Mouse (Mus musculus) intestine, postnatal 0 days (tissue): ENCODE measurements around the gene Iglon5. TPM values are rescaled to one million over a fixed set of nuclear protein-coding genes. Genes with fewer than 3 reads are reported as not detected.
A peak's percentile ranks its signal among the peaks of the same experiment; 100 is the strongest.

Experiments
- ATAC-seq: fragments of 200-750 bp; cut with Nextera tagmentation; 2 replicates; pipeline ENCODE4 v1.8.0; 2017; ENCODE audit warnings: mild to moderate bottlenecking, moderate TSS enrichment, moderate library complexity
- H3K27ac ChIP-seq: fragments of 300-500 bp; sonication (generic); 2 replicates; pipeline ENCODE4 v1.5.1; 2014; ENCODE audit warnings: mild to moderate bottlenecking, low read depth, low read length, moderate library complexity
- H3K27me3 ChIP-seq: fragments of 300-500 bp; sonication (generic); replicated peaks from 2 replicates; pipeline ENCODE4 v1.6.1; 2014; ENCODE audit warnings: low read length, mixed read lengths; ENCODE audit not compliant: control insufficient read depth, insufficient read depth
- H3K36me3 ChIP-seq: fragments of 300-500 bp; sonication (generic); 2 replicates; pipeline ENCODE4 v1.6.1; 2014; ENCODE audit warnings: mild to moderate bottlenecking, moderate library complexity; ENCODE audit not compliant: control insufficient read depth, insufficient read depth
- H3K4me1 ChIP-seq: fragments of 300-500 bp; sonication (generic); replicated peaks from 2 replicates; pipeline ENCODE4 v1.6.1; 2014; ENCODE audit warnings: antibody characterized with exemption, low read length, mixed read lengths; ENCODE audit not compliant: control insufficient read depth, insufficient read depth
- H3K4me2 ChIP-seq: fragments of 300-500 bp; sonication (generic); replicated peaks from 2 replicates; pipeline ENCODE4 v1.6.1; 2014; ENCODE audit warnings: low read depth, mild to moderate bottlenecking, moderate library complexity
- H3K4me3 ChIP-seq: fragments of 300-500 bp; sonication (generic); 2 replicates; pipeline ENCODE4 v1.5.1; 2014; ENCODE audit warnings: low read depth, low read length
- H3K9ac ChIP-seq: fragments of 300-500 bp; sonication (generic); 2 replicates; pipeline ENCODE4 v1.6.1; 2014; ENCODE audit warnings: mild to moderate bottlenecking, low read depth, low read length
- H3K9me3 ChIP-seq: fragments of 300-500 bp; sonication (generic); 2 replicates; pipeline ENCODE4 v1.6.1; 2016; ENCODE audit warnings: mixed run types; ENCODE audit not compliant: control insufficient read depth
- CTCF ChIP-seq: sonication (generic); IDR thresholded peaks from 2 replicates; pipeline ENCODE4 v1.5.1; 2016; ENCODE audit warnings: low read depth, mild to moderate bottlenecking, control low read depth, antibody characterized with exemption, moderate library complexity
- WGBS: fragments of 180-500 bp; shearing (Covaris S2); extraction: QIAGEN DNeasy Blood & Tissue Kit; methylation state at CpG from one replicate; pipeline ENCODE4 v1.1.7; 2014; 5-methylcytosine and 5-hydroxymethylcytosine counted together
- polyA plus RNA-seq: library from polyadenylated mRNA; unstranded; fragments of >200 nt; fragmentation: Nextera tagmentation; extraction: Ambion mirVana; gene quantifications from 2 replicates; pipeline ENCODE4 v1.2.1, GENCODE M21; 2015

Iglon5 gene
- 0.20 TPM in 2 replicates for polyA plus RNA-seq

GRCm38 (mm10) chr7:43489631-43490125 lies at the start of gene Iglon5:
Gene Iglon5, minus strand, starts transcription at chr7:43490075.
- 0 out of 2 replicates have a peak, but pooled peaks cover 12% of the 10 kb centered on the region for H3K27me3 ChIP-seq
- ATAC-seq = no peak
- WGBS = 4% methylated on average over 19 of the region's 41 CpGs
- no peak within 1 kb of the TSS for H3K27ac ChIP-seq
- peak within 1 kb of the TSS; percentile 33 for H3K4me3 ChIP-seq
- no peak within 1 kb of the TSS for H3K9ac ChIP-seq
- TF ChIP-seq CTCF = no peak
- no peaks in the 10 kb centered on the region for H3K9me3 ChIP-seq
- peak within 1 kb of the TSS; percentile 55 for H3K4me2 ChIP-seq
- H3K4me1 ChIP-seq = no peaks in the 10 kb centered on the region
- no peaks in the 10 kb centered on the region for H3K36me3 ChIP-seq

GRCm38 (mm10) chr7:43538524-43538923 lies 48.6 kb upstream of the Iglon5 start:
- H3K4me1 ChIP-seq = no peaks in the 10 kb centered on the region
- no peak overlapping the region for H3K9ac ChIP-seq
- H3K27ac ChIP-seq = no peak overlapping the region
- H3K4me2 ChIP-seq = no peak overlapping the region
- H3K4me3 ChIP-seq = no peak overlapping the region
- H3K36me3 ChIP-seq = no peaks in the 10 kb centered on the region
- 64% methylated on average over 4 of the region's 4 CpGs for WGBS
- TF ChIP-seq CTCF = no peak
- ATAC-seq = no peak
- no peaks in the 10 kb centered on the region for H3K27me3 ChIP-seq
- no peaks in the 10 kb centered on the region for H3K9me3 ChIP-seq

GRCm38 (mm10) chr7:43532936-43533505 lies 43.1 kb upstream of the Iglon5 start:
- no peak for TF ChIP-seq CTCF
- Histone ChIP-seq H3K36me3 (no peaks in the 10 kb centered on the region), H3K9me3 (no peaks in the 10 kb centered on the region), H3K27ac (no peak overlapping the region), H3K4me2 (no peak overlapping the region), H3K4me1 (no peaks in the 10 kb centered on the region), H3K4me3 (no peak overlapping the region), H3K9ac (no peak overlapping the region), H3K27me3 (no peaks in the 10 kb centered on the region)
- WGBS = 81% methylated on average over 9 of the region's 9 CpGs
- no peak for ATAC-seq

DNA sequence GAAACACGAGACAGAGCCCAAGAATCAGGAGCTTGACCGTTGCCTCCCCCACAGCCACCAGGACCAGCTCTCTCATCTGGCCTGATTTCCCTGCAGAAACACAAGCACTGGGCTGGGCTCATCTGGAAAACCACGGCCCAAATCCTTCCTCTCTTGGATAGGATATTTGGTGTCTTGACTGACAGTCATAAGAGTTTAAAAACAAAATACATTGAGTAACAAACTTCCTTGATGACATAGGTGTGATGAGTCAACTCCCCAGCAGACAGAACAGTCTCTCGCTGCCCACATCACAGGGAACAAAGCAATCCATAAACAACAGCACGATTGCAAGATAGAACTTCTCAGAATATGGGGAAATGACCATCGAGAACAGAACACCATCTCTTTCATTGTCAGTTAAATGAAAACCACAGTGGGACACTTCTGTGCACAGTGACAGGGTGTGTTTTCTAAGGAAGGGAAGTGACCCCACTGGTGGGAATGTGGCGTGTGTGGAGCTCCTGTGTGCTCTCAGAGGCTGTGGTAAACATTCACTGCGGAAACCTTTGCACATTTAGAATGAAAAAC lies 40.4 kb upstream of the Iglon5 start:
- no peak for ATAC-seq
- WGBS = 67% methylated on average over 8 of the region's 8 CpGs
- H3K4me1 ChIP-seq = no peaks in the 10 kb centered on the region
- TF ChIP-seq CTCF = no peak
- H3K9me3 ChIP-seq = no peaks in the 10 kb centered on the region
- no peak overlapping the region for H3K27ac ChIP-seq
- H3K4me3 ChIP-seq = no peak overlapping the region
- no peaks in the 10 kb centered on the region for H3K27me3 ChIP-seq
- no peaks in the 10 kb centered on the region for H3K36me3 ChIP-seq
- no peak overlapping the region for H3K4me2 ChIP-seq
- H3K9ac ChIP-seq = no peak overlapping the region

- peak; percentile 30 for TF ChIP-seq CTCF
- 59% methylated on average over 3 of the region's 3 CpGs for WGBS
- Histone ChIP-seq H3K27me3 (no peaks in the 10 kb centered on the region), H3K9me3 (no peaks in the 10 kb centered on the region), H3K9ac (no peak overlapping the region), H3K27ac (no peak overlapping the region), H3K4me3 (no peak overlapping the region), H3K4me2 (no peak overlapping the region), H3K36me3 (no peaks in the 10 kb centered on the region), H3K4me1 (no peaks in the 10 kb centered on the region)
- no peak for ATAC-seq
Measured at GRCm38 (mm10) chr7:43525313-43525712, 35.4 kb upstream of the Iglon5 start.

DNA sequence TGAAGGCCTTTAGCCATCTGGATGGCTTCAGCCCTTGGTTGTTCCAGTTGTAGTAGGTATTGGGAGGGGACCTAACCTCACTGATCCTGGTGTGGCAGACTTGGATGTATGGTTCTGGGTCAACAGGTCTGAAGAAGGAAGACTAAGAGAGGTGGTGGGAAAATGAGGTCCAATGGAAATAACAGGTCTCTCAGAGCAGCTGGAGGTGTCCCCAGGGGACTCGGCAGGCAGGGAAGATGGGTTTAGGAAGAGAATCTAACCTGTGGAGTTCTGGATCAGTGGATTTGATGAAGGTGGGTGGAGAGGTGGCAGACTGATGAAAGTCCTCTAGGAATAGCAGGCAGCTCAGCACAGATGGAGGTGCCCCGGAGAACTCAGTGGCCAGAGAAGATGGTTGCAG lies 32.9 kb upstream of the Iglon5 start:
- Histone ChIP-seq H3K36me3 (no peaks in the 10 kb centered on the region), H3K9ac (no peak overlapping the region), H3K27me3 (no peaks in the 10 kb centered on the region), H3K4me2 (no peak overlapping the region), H3K4me3 (no peak overlapping the region), H3K9me3 (no peaks in the 10 kb centered on the region), H3K27ac (no peak overlapping the region), H3K4me1 (no peaks in the 10 kb centered on the region)
- TF ChIP-seq CTCF = no peak
- ATAC-seq = no peak
- WGBS = 82% methylated on average over 2 of the region's 2 CpGs
